Mouse (Mus musculus): ENCODE data around the gene Rad51ap2.

- TF ChIP-seq CTCF (IDR thresholded peaks at IDR 0.05; ENCODE audit: insufficient read depth, low read depth, low read length) (no peak), POLR2A (IDR thresholded peaks at IDR 0.05; ENCODE audit: insufficient read depth, low read depth, low read length) (no peak)
Measured at GRCm38 (mm10) chr12:11456632-11457031, 753 bp downstream of the Rad51ap2 start.

Measured in olfactory bulb, adult 2 months (tissue).